Mouse (Mus musculus) kidney, adult 2 months (tissue): Measurements from ENCODE around the gene Gm47791. TPM values are rescaled to one million over a fixed set of nuclear protein-coding genes. Genes with fewer than 3 reads are reported as not detected.

Experiments used
- DNase-seq: peaks from one replicate; pipeline ENCODE4 v3.0.0; 2021
- H3K27ac ChIP-seq: fragments of 200-500 bp; 2 replicates; pipeline ENCODE4 v1.5.1; 2012; ENCODE audit warnings: low read depth, low read length, control low read depth, inconsistent platforms; ENCODE audit not compliant: insufficient read depth
- H3K27me3 ChIP-seq: fragments of 200-500 bp; replicated peaks from 2 replicates; pipeline ENCODE4 v1.6.1; 2012; ENCODE audit warnings: mild to moderate bottlenecking, moderate library complexity, low read length, inconsistent platforms; ENCODE audit not compliant: control insufficient read depth, insufficient read depth
- H3K36me3 ChIP-seq: fragments of 200-500 bp; 2 replicates; pipeline ENCODE4 v1.6.1; 2012; ENCODE audit warnings: mild to moderate bottlenecking, moderate library complexity, low read length, inconsistent platforms; ENCODE audit not compliant: control insufficient read depth, insufficient read depth
- H3K4me1 ChIP-seq: fragments of 200-500 bp; 2 replicates; pipeline ENCODE4 v1.6.1; 2011; ENCODE audit warnings: low read length; ENCODE audit not compliant: control insufficient read depth, insufficient read depth
- H3K4me3 ChIP-seq: fragments of 200-500 bp; 2 replicates; pipeline ENCODE4 v1.5.1; 2011; ENCODE audit warnings: mild to moderate bottlenecking, low read depth, low read length, control low read depth; ENCODE audit not compliant: insufficient read depth
- CTCF ChIP-seq: fragments of 200-500 bp; conservative IDR thresholded peaks from 2 replicates; pipeline ENCODE4 v1.5.1; 2011; ENCODE audit warnings: low read depth, mild to moderate bottlenecking, control low read depth, low read length, moderate library complexity, mixed read lengths; ENCODE audit not compliant: insufficient read depth, insufficient read length
- POLR2A ChIP-seq: fragments of 200-500 bp; IDR thresholded peaks from one replicate; pipeline ENCODE4 v1.6.1; 2011; ENCODE audit warnings: low read depth, low read length, control low read depth
- WGBS: fragments of 180-500 bp; shearing (Covaris S2); methylation state at CpG from one replicate; pipeline ENCODE4 v1.1.7; 2018; 5-methylcytosine and 5-hydroxymethylcytosine counted together
- polyA plus RNA-seq: library from polyadenylated mRNA; depleted of rRNA; stranded (reverse); fragments of >200 nt; gene quantifications from 2 replicates; pipeline ENCODE4 v1.2.3, GENCODE M21; 2012; rRNA removed

The Gm47791 gene
- polyA plus RNA-seq, 1 experiment: not detected

DNA sequence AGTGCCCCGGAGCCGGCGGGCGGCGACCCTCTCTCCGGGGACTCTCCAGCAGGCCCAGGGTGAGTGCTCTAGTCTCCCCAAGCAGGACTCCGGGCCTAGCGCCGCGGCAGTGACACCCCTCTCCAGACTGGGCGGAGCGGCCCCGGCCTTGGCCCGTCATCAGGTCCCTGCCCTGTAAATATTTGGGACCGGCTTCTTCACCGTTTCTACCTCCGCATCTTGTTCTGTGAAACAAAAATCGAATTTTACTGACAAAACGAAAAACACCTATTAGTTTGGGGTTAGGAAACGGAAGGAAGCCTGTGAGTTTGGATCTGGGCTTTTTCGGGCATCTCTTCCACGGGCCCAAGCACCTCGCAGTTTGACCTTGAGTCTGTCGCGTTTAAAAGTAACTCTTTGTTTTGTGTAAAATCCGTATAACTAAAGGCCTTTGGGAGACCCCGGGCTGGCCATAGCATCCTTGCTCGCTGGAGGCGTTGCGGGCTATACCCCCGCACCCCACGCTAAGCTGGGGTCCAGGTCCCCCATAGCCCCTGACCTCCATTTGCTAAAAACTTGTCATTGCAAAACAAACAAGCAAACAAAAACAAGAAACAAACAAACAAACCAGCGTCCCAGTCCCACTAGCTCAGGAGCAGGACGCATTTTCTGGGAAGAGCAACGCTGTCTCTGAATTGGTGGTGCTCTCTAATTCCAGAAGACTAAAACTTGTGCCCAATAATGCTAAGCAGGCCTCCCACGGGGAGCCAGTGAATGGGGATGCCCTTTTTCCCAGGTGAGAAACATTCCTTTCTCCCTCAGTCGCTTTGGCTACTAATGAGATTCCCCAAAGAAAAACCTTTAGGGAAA lies 45.8 kb downstream of the Gm47791 start:
- peak; percentile 13 for DNase-seq
- Histone ChIP-seq H3K36me3 (no peaks in the 10 kb centered on the region; the same call in 1 of the 2 replicates), H3K27me3 (no peaks in the 10 kb centered on the region), H3K4me1 (peaks cover 3% of the 10 kb centered on the region; the same call in 1 of the 2 replicates), H3K27ac (peak overlapping the region; percentile 80), H3K4me3 (peak overlapping the region; percentile 80)
- under 1% methylated on average over 37 of the region's 37 CpGs for whole genome bisulfite sequencing
- TF ChIP-seq CTCF (no peak), POLR2A (no peak)

DNA sequence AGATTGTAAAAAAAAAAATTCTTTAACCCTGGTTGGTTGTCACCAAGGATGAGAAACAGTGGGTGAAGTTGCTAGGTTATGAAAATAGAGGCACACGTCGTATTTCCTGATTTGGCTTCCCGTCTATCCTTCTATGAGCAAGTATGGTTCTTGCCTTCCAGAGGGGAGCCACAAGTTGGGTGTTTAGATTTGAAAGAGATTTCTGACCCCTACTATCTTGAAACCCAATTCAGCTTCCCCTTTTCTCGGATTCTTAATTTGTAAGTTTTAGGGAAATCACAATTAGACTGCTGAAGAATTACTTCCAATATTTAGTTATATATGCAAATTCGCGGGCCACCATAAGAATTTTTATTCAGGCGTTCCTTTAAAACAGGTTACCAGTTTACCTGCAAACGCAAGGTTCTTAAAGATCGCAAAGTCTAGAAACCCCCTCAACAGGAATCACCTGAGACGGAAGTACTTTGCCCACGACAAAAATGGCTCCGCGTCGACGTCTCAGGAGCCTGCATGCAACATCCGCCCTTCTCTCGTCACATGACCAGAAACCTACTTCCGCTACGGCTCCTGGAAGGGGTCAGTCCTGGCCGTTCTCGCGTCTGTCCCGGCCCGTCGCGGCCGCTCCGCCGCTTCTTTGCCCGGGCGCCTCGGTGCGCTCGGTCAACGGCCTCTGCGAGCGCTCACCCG lies 46.6 kb downstream of the Gm47791 start, which contains the start of gene Mff:
TSS of gene Mff (plus strand) at position 552 of the 687 bp plus-strand sequence.
- peaks cover 3% of the 10 kb centered on the region; the same call in 1 of the 2 replicates for H3K4me1 ChIP-seq
- 8% methylated on average over 38 of the region's 38 CpGs for WGBS
- no peaks in the 10 kb centered on the region for H3K27me3 ChIP-seq
- H3K4me3 ChIP-seq: peak within 1 kb of the TSS; percentile 80
- no peak for TF ChIP-seq POLR2A
- TF ChIP-seq CTCF: no peak
- H3K36me3 ChIP-seq: no peaks in the 10 kb centered on the region; the same call in 1 of the 2 replicates
- peak; percentile 97 for DNase-seq
- peak within 1 kb of the TSS; percentile 80 for H3K27ac ChIP-seq

Other genes with a start within 250 kb of the Gm47791 start
- 29.4 and 32.7 TPM in 2 replicates for gene Col4a4, start 184.4 kb downstream of the Gm47791 start, polyA plus RNA-seq
- gene Col4a3, start 184.3 kb downstream of the Gm47791 start, polyA plus RNA-seq: 57.7 and 78.6 TPM in 2 replicates
- 59.7 and 68.4 TPM in 2 replicates for gene Mff, start 46.4 kb downstream of the Gm47791 start, polyA plus RNA-seq
- gene Tm4sf20, start 2.8 kb downstream of the Gm47791 start, polyA plus RNA-seq: not detected in 2 replicates
- gene Agfg1, start 68.2 kb upstream of the Gm47791 start, polyA plus RNA-seq: 33.9 and 37.3 TPM in 2 replicates
- gene A030005L19Rik, start 142.1 kb upstream of the Gm47791 start, polyA plus RNA-seq: 0.63 and 0.72 TPM in 2 replicates
- not detected in 2 replicates for gene A030014E15Rik, start 153.7 kb upstream of the Gm47791 start, polyA plus RNA-seq
- gene Gm6217, start 160.2 kb upstream of the Gm47791 start, polyA plus RNA-seq: not detected in 2 replicates
- gene A030003K21Rik, start 172.1 kb upstream of the Gm47791 start, polyA plus RNA-seq: not detected in 2 replicates
- not detected in 2 replicates for gene Gm7544, start 184.8 kb upstream of the Gm47791 start, polyA plus RNA-seq
- not detected in 2 replicates for gene Gm47955, start 189.0 kb upstream of the Gm47791 start, polyA plus RNA-seq
- gene Gm47959, start 229.3 kb upstream of the Gm47791 start, polyA plus RNA-seq: not detected in 2 replicates